ENCODE assay signal across 11 mouse cellular contexts in genomic region chr8:8737271-8737670, GRCm38 (mm10). TPM values are rescaled to one million over a fixed set of nuclear protein-coding genes. Genes with fewer than 3 reads are reported as not detected.
DNase-seq lines count a peak whose midpoint lies in the region; ATAC-seq and TF ChIP-seq lines count a peak whose summit lies in the region.
"Had no signal": no experiment of that assay in that cellular context is flagged by ENCODE, and none has a peak within 500 bp of the region (broad histone marks: within the 10 kb centered on the region; RNA-seq: fewer than 3 reads in every experiment).

No protein-coding gene starts in this region.

- no peak overlapping the region for H3K9ac ChIP-seq in kidney, embryonic 15.5 days
- no peak overlapping the region for H3K9ac ChIP-seq in heart, postnatal 0 days (replicated peaks; ENCODE audit: low read depth, low read length)
- no peak overlapping the region for H3K9ac ChIP-seq in limb, embryonic 12.5 days (replicated peaks)
- no peak overlapping the region for H3K9ac ChIP-seq in hindbrain, embryonic 13.5 days

- H3K27me3 ChIP-seq in kidney, embryonic 15.5 days, result no peaks in the 10 kb centered on the region
- H3K27me3 ChIP-seq in heart, postnatal 0 days (ENCODE audit: control insufficient read depth, insufficient read depth, low read length), result no peaks in the 10 kb centered on the region
- H3K27me3 ChIP-seq in limb, embryonic 12.5 days, result no peaks in the 10 kb centered on the region
- no peaks in the 10 kb centered on the region for H3K27me3 ChIP-seq in hindbrain, embryonic 13.5 days

- no peaks in the 10 kb centered on the region for H3K4me1 ChIP-seq in kidney, embryonic 15.5 days
- H3K4me1 ChIP-seq in heart, postnatal 0 days (ENCODE audit: control insufficient read depth, insufficient read depth), result no peaks in the 10 kb centered on the region
- peaks cover 20% of the 10 kb centered on the region for H3K4me1 ChIP-seq in limb, embryonic 12.5 days (replicated peaks)
- no peaks in the 10 kb centered on the region for H3K4me1 ChIP-seq in hindbrain, embryonic 13.5 days (replicated peaks)

- no peak for TF ChIP-seq EP300 in heart, postnatal 0 days (IDR thresholded peaks at IDR 0.05; ENCODE audit: low read depth)

- TF ChIP-seq CTCF in heart, postnatal 0 days (IDR thresholded peaks at IDR 0.05; ENCODE audit: low read depth), result no peak

- no peak overlapping the region for H3K4me2 ChIP-seq in kidney, embryonic 15.5 days
- H3K4me2 ChIP-seq in heart, postnatal 0 days (ENCODE audit: low read depth, low read length), result no peak overlapping the region
- H3K4me2 ChIP-seq in limb, embryonic 12.5 days, result peak overlapping the region; percentile 24; the same call in 1 of the 2 replicates
- no peak overlapping the region for H3K4me2 ChIP-seq in hindbrain, embryonic 13.5 days

- DNase-seq in kidney, adult 11 months, result peak; percentile 6
- DNase-seq in heart, postnatal 0 days (ENCODE audit: low spot score), result no peak
- peak; percentile 26 for DNase-seq in skeletal muscle tissue, adult 2 months (ENCODE audit: low read depth, low spot score)
- DNase-seq in left cerebral cortex, postnatal 25 days (ENCODE audit: low spot score in 2 of 2), result no peak
- DNase-seq: right cerebral cortex, adult 18-20 months; thymus, postnatal 14 days had no signal

- ATAC-seq in kidney, embryonic 15.5 days (replicated peaks; ENCODE audit: low FRiP score), result no peak
- peak; percentile 27; the same call in 1 of the 2 replicates for ATAC-seq in heart, postnatal 0 days (ENCODE audit: insufficient read depth, low read depth)
- ATAC-seq in limb, embryonic 12.5 days (ENCODE audit: insufficient number of reproducible peaks, insufficient read depth, low FRiP score, low TSS enrichment, low read depth), result no peak
- ATAC-seq in hindbrain, embryonic 13.5 days (ENCODE audit: low FRiP score), result no peak
- ATAC-seq: hindbrain, embryonic 16.5 days had no signal

- H3K9me3 ChIP-seq in kidney, embryonic 15.5 days (replicated peaks), result no peaks in the 10 kb centered on the region
- no peaks in the 10 kb centered on the region for H3K9me3 ChIP-seq in heart, postnatal 0 days (replicated peaks; ENCODE audit: control insufficient read depth, low read length)
- no peaks in the 10 kb centered on the region for H3K9me3 ChIP-seq in limb, embryonic 12.5 days
- no peaks in the 10 kb centered on the region for H3K9me3 ChIP-seq in hindbrain, embryonic 13.5 days

- H3K36me3 ChIP-seq in kidney, embryonic 15.5 days, result no peaks in the 10 kb centered on the region
- no peaks in the 10 kb centered on the region for H3K36me3 ChIP-seq in heart, postnatal 0 days (replicated peaks; ENCODE audit: control insufficient read depth, insufficient read depth, low read length)
- no peaks in the 10 kb centered on the region for H3K36me3 ChIP-seq in limb, embryonic 12.5 days
- no peaks in the 10 kb centered on the region for H3K36me3 ChIP-seq in hindbrain, embryonic 13.5 days

- 77% methylated on average over 3 of the region's 3 CpGs for WGBS in kidney, embryonic 15.5 days
- 73% methylated on average over 3 of the region's 3 CpGs for WGBS in heart, postnatal 0 days
- WGBS in limb, embryonic 12.5 days, result 88% methylated on average over 3 of the region's 3 CpGs
- WGBS in hindbrain, embryonic 13.5 days, result 73% methylated on average over 3 of the region's 3 CpGs

- intact Hi-C loops in left cerebral cortex, postnatal 25 days (cut with DNase I), result no loop called here

- no peak overlapping the region for H3K4me3 ChIP-seq in kidney, embryonic 15.5 days (replicated peaks)
- H3K4me3 ChIP-seq in heart, postnatal 0 days (ENCODE audit: low read depth, low read length), result no peak overlapping the region
- H3K4me3 ChIP-seq in limb, embryonic 12.5 days (replicated peaks), result no peak overlapping the region
- no peak overlapping the region for H3K4me3 ChIP-seq in hindbrain, embryonic 13.5 days
- H3K4me3 ChIP-seq: erythroblast, embryonic 14.5 days had no signal

- no peak overlapping the region for H3K27ac ChIP-seq in kidney, embryonic 15.5 days
- peak overlapping the region; percentile 55 for H3K27ac ChIP-seq in heart, postnatal 0 days (ENCODE audit: low read depth)
- peak overlapping the region; percentile 64 for H3K27ac ChIP-seq in limb, embryonic 12.5 days
- no peak overlapping the region for H3K27ac ChIP-seq in hindbrain, embryonic 13.5 days

RNA-seq across cellular contexts. Expression of gene Arglu1, which starts 47.0 kb away (rescaled TPM):
- polyA plus RNA-seq in kidney, embryonic 15.5 days (2015; fragmentation: Nextera tagmentation; extraction: Ambion mirVana), result 146 and 152 TPM in 2 replicates
- total RNA-seq in heart, postnatal 0 days (2014; rRNA removed; ENCODE audit: low replicate concordance), result 35.7 and 38.6 TPM in 2 replicates
- 62.6 and 68.0 TPM in 2 replicates for polyA plus RNA-seq in heart, postnatal 0 days (2015; fragmentation: Nextera tagmentation; extraction: Ambion mirVana)
- 211 and 212 TPM in 2 replicates for polyA plus RNA-seq in limb, embryonic 12.5 days (2016; fragmentation: Nextera tagmentation; extraction: Ambion mirVana)
- polyA plus RNA-seq in hindbrain, embryonic 13.5 days (2015; fragmentation: Nextera tagmentation; extraction: Ambion mirVana), result 187 and 200 TPM in 2 replicates
- total RNA-seq in left cerebral cortex, postnatal 25 days (2021), result 100 to 1,000 TPM in 1 of 2 experiments, 10 to 100 TPM in 1; 85.3 to 102 TPM

Comparison
In these comparisons a context has a peak if more than half of its experiments do, and no peak if none do; other contexts are left out.
1. DNase-seq: peak in kidney, adult 11 months (single experiment) and skeletal muscle tissue, adult 2 months (single experiment); none in heart, postnatal 0 days (single experiment) and left cerebral cortex, postnatal 25 days (0 of 2).
2. H3K27ac ChIP-seq: peak in heart, postnatal 0 days (single experiment) and limb, embryonic 12.5 days (single experiment); none in kidney, embryonic 15.5 days (single experiment) and hindbrain, embryonic 13.5 days (single experiment).